Mouse (Mus musculus) lung, postnatal 0 days (tissue): Measurements from ENCODE around the gene Cactin. TPM values are rescaled to one million over a fixed set of nuclear protein-coding genes. Genes with fewer than 3 reads are reported as not detected.

Source experiments
- ATAC-seq: fragments of 200-750 bp; cut with Nextera tagmentation; 2 replicates; pipeline ENCODE4 v1.8.0; 2017; ENCODE audit warnings: moderate library complexity
- DNase-seq: peaks from one replicate; pipeline ENCODE4 v3.0.0-alpha.2; 2016; ENCODE audit warnings: low spot score
- H3K27ac ChIP-seq: fragments of 300-500 bp; sonication (generic); 2 replicates; pipeline ENCODE4 v1.5.1; 2014; ENCODE audit warnings: antibody characterized with exemption, mild to moderate bottlenecking, low read length, mixed read lengths
- H3K27me3 ChIP-seq: fragments of 300-500 bp; sonication (generic); replicated peaks from 2 replicates; pipeline ENCODE4 v1.6.1; 2014; ENCODE audit warnings: low read length, mixed read lengths; ENCODE audit not compliant: insufficient read depth
- H3K36me3 ChIP-seq: fragments of 300-500 bp; sonication (generic); 2 replicates; pipeline ENCODE4 v1.6.1; 2014; ENCODE audit warnings: low read length, mixed read lengths; ENCODE audit not compliant: insufficient read depth
- H3K4me1 ChIP-seq: fragments of 300-500 bp; sonication (generic); 2 replicates; pipeline ENCODE4 v1.6.1; 2014; ENCODE audit warnings: antibody characterized with exemption, low read depth, low read length, mixed read lengths; ENCODE audit not compliant: insufficient read depth
- H3K4me2 ChIP-seq: fragments of 300-500 bp; sonication (generic); replicated peaks from 2 replicates; pipeline ENCODE4 v1.6.1; 2014; ENCODE audit warnings: low read depth, mild to moderate bottlenecking, low read length, moderate library complexity, mixed read lengths
- H3K4me3 ChIP-seq: fragments of 300-500 bp; sonication (generic); 2 replicates; pipeline ENCODE4 v1.5.1; 2014; ENCODE audit warnings: low read depth, low read length
- H3K9ac ChIP-seq: fragments of 300-500 bp; sonication (generic); replicated peaks from 2 replicates; pipeline ENCODE4 v1.6.1; 2014; ENCODE audit warnings: low read depth, mild to moderate bottlenecking
- H3K9me3 ChIP-seq: fragments of 300-500 bp; sonication (generic); 2 replicates; pipeline ENCODE4 v1.6.1; 2016; ENCODE audit warnings: low read length, mixed read lengths
- CTCF ChIP-seq: IDR thresholded peaks from 2 replicates; pipeline ENCODE4 v1.5.1; 2016; ENCODE audit warnings: antibody characterized with exemption, mild to moderate bottlenecking
- EP300 ChIP-seq: IDR thresholded peaks from 2 replicates; pipeline ENCODE4 v1.6.1; 2016; ENCODE audit warnings: antibody characterized with exemption, mild to moderate bottlenecking, control low read depth
- WGBS: fragments of 180-500 bp; shearing (Covaris S2); extraction: QIAGEN DNeasy Blood & Tissue Kit; methylation state at CpG from one replicate; pipeline ENCODE4 v1.1.7; 2014; 5-methylcytosine and 5-hydroxymethylcytosine counted together
- polyA plus RNA-seq: library from polyadenylated mRNA; unstranded; fragments of >200 nt; fragmentation: Nextera tagmentation; extraction: Ambion mirVana; gene quantifications from 2 replicates; pipeline ENCODE4 v1.2.1, GENCODE M21; 2015

Gene Cactin
- polyA plus RNA-seq, result 20.3 and 23.0 TPM in 2 replicates

- Histone ChIP-seq H3K27me3 (no peaks in the 10 kb centered on the region), H3K9ac (peak within 1 kb of the TSS; percentile 91), H3K9me3 (no peaks in the 10 kb centered on the region), H3K4me1 (peaks cover 10% of the 10 kb centered on the region), H3K4me3 (peak within 1 kb of the TSS; percentile 96), H3K36me3 (peaks cover 29% of the 10 kb centered on the region), H3K4me2 (peak within 1 kb of the TSS; percentile 85), H3K27ac (peak within 1 kb of the TSS; percentile 89)
- DNase-seq (peak; percentile 100), ATAC-seq (peak; percentile 91)
- under 1% methylated on average over 67 of the region's 68 CpGs for WGBS
- TF ChIP-seq CTCF (peak; percentile 58), EP300 (peak; percentile 87)
These were observed at the start of gene Cactin for GRCm38 (mm10) chr10:81320550-81321347. Gene Cactin, plus strand, starts transcription at chr10:81321103.

GRCm38 (mm10) chr10:81272356-81272755, 48.5 kb upstream of the Cactin start:
- WGBS, result 89% methylated on average over 21 of the region's 21 CpGs
- no peak overlapping the region for H3K9ac ChIP-seq
- H3K4me2 ChIP-seq, result no peak overlapping the region
- H3K27me3 ChIP-seq, result no peaks in the 10 kb centered on the region
- H3K4me3 ChIP-seq, result no peak overlapping the region
- no peaks in the 10 kb centered on the region for H3K9me3 ChIP-seq
- DNase-seq (no peak), ATAC-seq (no peak)
- peaks cover 17% of the 10 kb centered on the region for H3K36me3 ChIP-seq
- TF ChIP-seq CTCF, result no peak
- TF ChIP-seq EP300, result no peak
- H3K4me1 ChIP-seq, result peaks cover 9% of the 10 kb centered on the region; the same call in 1 of the 2 replicates
- no peak overlapping the region for H3K27ac ChIP-seq

- Histone ChIP-seq H3K9me3 (no peaks in the 10 kb centered on the region), H3K36me3 (peaks cover 17% of the 10 kb centered on the region), H3K4me2 (no peak overlapping the region), H3K27ac (no peak overlapping the region), H3K27me3 (no peaks in the 10 kb centered on the region), H3K4me3 (no peak overlapping the region), H3K4me1 (peaks cover 4% of the 10 kb centered on the region; the same call in 1 of the 2 replicates), H3K9ac (no peak overlapping the region)
- no peak for TF ChIP-seq EP300
- TF ChIP-seq CTCF, result no peak
- no peak for ATAC-seq
- 90% methylated on average over 19 of the region's 19 CpGs for WGBS
- no peak for DNase-seq
These were observed 47.1 kb upstream of the Cactin start for GRCm38 (mm10) chr10:81273842-81274241.

- WGBS, result 76% methylated on average over 22 of the region's 22 CpGs
- H3K9ac ChIP-seq, result no peak overlapping the region
- no peaks in the 10 kb centered on the region for H3K27me3 ChIP-seq
- H3K4me1 ChIP-seq, result no peaks in the 10 kb centered on the region
- peaks cover 7% of the 10 kb centered on the region for H3K36me3 ChIP-seq
- H3K4me3 ChIP-seq, result no peak overlapping the region
- no peak for DNase-seq
- H3K4me2 ChIP-seq, result no peak overlapping the region
- no peak for ATAC-seq
- no peak overlapping the region for H3K27ac ChIP-seq
- H3K9me3 ChIP-seq, result no peaks in the 10 kb centered on the region
- no peak for TF ChIP-seq EP300
- TF ChIP-seq CTCF, result no peak
These were observed 43.2 kb upstream of the Cactin start for GRCm38 (mm10) chr10:81277676-81278075.

- Histone ChIP-seq H3K4me2 (no peak overlapping the region), H3K4me1 (no peaks in the 10 kb centered on the region), H3K9ac (no peak overlapping the region), H3K27me3 (peaks cover 5% of the 10 kb centered on the region; the same call in 1 of the 2 replicates), H3K27ac (no peak overlapping the region), H3K36me3 (no peaks in the 10 kb centered on the region; the same call in 1 of the 2 replicates), H3K4me3 (no peak overlapping the region), H3K9me3 (no peaks in the 10 kb centered on the region)
- peak; percentile 54 for DNase-seq
- TF ChIP-seq EP300, result no peak
- TF ChIP-seq CTCF, result no peak
- ATAC-seq, result peak; percentile 57
- WGBS, result 28% methylated on average over 9 of the region's 10 CpGs
These were observed 41.4 kb upstream of the Cactin start for GRCm38 (mm10) chr10:81279496-81279895.

GRCm38 (mm10) chr10:81284189-81284588, 36.7 kb upstream of the Cactin start:
- no peak overlapping the region for H3K4me2 ChIP-seq
- no peaks in the 10 kb centered on the region for H3K9me3 ChIP-seq
- DNase-seq, result peak; percentile 56
- 51% methylated on average over 6 of the region's 6 CpGs for WGBS
- 0 out of 2 replicates have a peak, but pooled peaks cover 13% of the 10 kb centered on the region for H3K4me1 ChIP-seq
- ATAC-seq, result peak; percentile 9; the same call in 1 of the 2 replicates
- H3K27me3 ChIP-seq, result peaks cover 16% of the 10 kb centered on the region; the same call in 1 of the 2 replicates
- TF ChIP-seq EP300 (no peak), CTCF (no peak)
- no peak overlapping the region for H3K4me3 ChIP-seq
- no peaks in the 10 kb centered on the region for H3K36me3 ChIP-seq
- peak overlapping the region; percentile 34; the same call in 1 of the 2 replicates for H3K27ac ChIP-seq
- no peak overlapping the region for H3K9ac ChIP-seq
